Mouse (Mus musculus): ENCODE data around the gene Zfp760. TPM values are rescaled to one million over a fixed set of nuclear protein-coding genes. Genes with fewer than 3 reads are reported as not detected.

Zfp760 gene
- polyA plus RNA-seq, 1 experiment from 2014 or later, result 14.4 TPM

DNA sequence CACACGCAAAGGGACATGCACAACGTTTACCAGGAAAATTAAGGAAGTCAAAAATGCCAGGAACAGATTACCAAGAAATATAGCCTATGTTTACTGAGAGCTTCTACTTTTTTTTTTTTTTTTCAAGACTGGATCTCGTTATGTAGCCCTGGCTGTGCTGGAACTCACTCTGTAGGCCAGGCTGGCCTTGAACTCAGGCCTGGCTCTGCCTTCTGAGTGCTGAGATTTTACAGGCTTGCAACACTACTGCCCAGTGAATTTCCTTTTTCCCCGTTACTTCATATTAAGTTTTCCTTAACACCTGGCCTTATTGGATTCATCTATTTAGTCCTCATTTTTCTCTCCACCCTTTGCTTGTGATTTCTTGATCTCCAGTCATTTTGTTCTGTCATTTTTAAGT is 25.5 kb downstream of the Zfp760 start:
- Histone ChIP-seq H3K4me2 (peak overlapping the region; percentile 60), H3K36me3 (0 out of 2 replicates have a peak, but pooled peaks cover 5% of the 10 kb centered on the region), H3K9me3 (no peaks in the 10 kb centered on the region), H3K27ac (peak overlapping the region; percentile 82; the same call in 1 of the 2 replicates), H3K4me3 (peak overlapping the region; percentile 72), H3K4me1 (peaks cover 9% of the 10 kb centered on the region), H3K27me3 (no peaks in the 10 kb centered on the region), H3K9ac (peak overlapping the region; percentile 81; the same call in 1 of the 2 replicates)
- ATAC-seq (ENCODE audit: insufficient number of reproducible peaks, insufficient read depth, low FRiP score, low TSS enrichment, low read depth), result no peak
- 82% methylated on average over 4 of the region's 4 CpGs for WGBS

DNA sequence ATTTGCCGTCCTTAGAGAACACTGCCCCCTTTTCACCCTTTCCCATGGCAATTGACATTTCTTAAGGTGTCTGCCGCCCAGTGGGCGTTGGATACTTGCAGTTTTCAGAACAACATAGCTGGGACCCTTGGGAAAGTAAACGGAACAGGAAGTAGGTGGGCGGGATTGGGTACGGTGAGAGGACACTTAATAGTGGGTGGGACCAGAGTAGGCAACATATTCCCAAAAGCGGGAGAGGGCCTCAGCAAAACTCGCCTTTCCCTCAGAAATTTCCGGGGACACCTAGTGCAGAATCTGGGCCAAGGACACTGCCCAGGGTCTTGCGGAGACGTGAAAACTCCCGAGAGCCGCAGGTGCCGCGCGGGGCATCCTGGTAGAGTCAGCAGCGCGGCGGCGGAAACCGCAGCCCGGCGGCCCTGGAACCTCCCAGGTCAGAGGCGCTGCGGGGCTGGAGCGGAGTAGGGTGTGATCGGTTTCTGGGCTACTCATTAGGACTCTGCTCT is 26.0 kb downstream of the Zfp760 start:
- H3K4me2 ChIP-seq, result peak overlapping the region; percentile 60
- no peaks in the 10 kb centered on the region for H3K9me3 ChIP-seq
- H3K27me3 ChIP-seq, result no peaks in the 10 kb centered on the region
- under 1% methylated on average over 27 of the region's 27 CpGs for WGBS
- H3K36me3 ChIP-seq, result 0 out of 2 replicates have a peak, but pooled peaks cover 5% of the 10 kb centered on the region
- ATAC-seq (ENCODE audit: insufficient number of reproducible peaks, insufficient read depth, low FRiP score, low TSS enrichment, low read depth), result peak; percentile 89
- peak overlapping the region; percentile 81 for H3K9ac ChIP-seq
- peaks cover 9% of the 10 kb centered on the region for H3K4me1 ChIP-seq
- peak overlapping the region; percentile 72 for H3K4me3 ChIP-seq
- peak overlapping the region; percentile 82 for H3K27ac ChIP-seq

DNA sequence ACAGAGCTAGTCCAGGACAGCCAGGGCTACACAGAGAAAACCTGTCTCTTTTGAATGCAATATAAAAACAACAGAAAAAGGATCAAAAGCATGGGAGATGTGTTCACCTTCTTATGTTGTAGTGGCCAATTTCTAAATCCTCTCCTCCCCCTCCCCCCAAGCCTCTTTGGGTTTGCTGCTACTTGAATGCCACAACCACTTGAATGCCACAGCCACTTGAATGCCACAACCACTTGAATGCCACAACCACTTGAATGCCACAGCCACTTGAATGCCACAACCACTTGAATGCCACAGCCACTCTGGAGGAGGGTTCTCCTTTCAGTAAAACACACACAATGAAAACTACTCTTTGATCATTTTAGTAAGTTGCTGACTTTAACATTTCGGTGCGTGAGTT is 45.2 kb downstream of the Zfp760 start:
- Histone ChIP-seq H3K27ac (no peak overlapping the region), H3K4me3 (no peak overlapping the region), H3K36me3 (peaks cover 2% of the 10 kb centered on the region; the same call in 1 of the 2 replicates), H3K4me1 (peaks cover 3% of the 10 kb centered on the region; the same call in 1 of the 2 replicates), H3K9ac (no peak overlapping the region), H3K27me3 (peaks cover 13% of the 10 kb centered on the region), H3K4me2 (no peak overlapping the region), H3K9me3 (no peaks in the 10 kb centered on the region)
- no peak for ATAC-seq (ENCODE audit: insufficient number of reproducible peaks, insufficient read depth, low FRiP score, low TSS enrichment, low read depth)
- WGBS, result 76% methylated on average over 2 of the region's 2 CpGs

DNA sequence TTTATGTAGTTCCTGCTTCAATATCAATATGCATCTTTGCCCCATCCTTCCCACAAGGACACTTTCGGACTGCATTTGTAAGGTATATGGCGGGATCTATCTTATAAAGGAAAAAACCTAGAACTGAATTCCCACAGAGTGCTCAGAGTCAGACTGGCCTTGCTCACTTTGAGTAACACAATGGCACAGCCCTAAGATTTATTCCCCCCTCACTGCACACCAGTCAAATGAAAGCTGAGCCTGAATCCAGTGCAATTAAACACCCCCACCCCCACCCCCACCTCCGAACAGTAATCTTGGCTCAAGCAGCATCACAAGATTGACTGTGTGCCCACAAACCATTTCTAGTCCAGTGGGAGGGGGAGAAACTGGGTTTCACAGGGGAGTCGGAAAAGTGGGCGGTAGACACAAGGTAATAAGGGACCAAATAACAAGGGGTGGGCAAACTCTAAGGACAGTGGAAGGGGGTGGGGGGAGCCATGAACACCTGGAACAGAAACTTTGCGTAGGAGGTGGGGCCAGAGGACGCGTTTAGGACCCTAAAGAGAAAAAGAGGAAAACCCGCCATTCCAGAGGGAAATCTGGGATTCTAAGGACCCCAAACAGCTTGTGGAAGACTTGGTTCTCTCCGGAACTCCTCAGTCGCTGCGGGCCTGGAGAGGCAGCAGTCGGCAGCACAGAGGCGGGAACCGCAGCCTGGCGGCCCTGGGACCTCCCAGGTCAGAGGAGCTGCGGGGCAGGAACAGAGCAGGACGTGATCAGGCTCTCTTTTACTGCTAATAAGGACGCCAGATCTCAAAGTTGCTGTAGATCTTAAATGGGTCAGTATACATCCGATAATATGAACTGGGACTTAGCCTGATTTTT is 46.0 kb downstream of the Zfp760 start:
- no peak for ATAC-seq (ENCODE audit: insufficient number of reproducible peaks, insufficient read depth, low FRiP score, low TSS enrichment, low read depth)
- 10% methylated on average over 20 of the region's 20 CpGs for WGBS
- Histone ChIP-seq H3K27me3 (peaks cover 13% of the 10 kb centered on the region), H3K27ac (no peak overlapping the region), H3K4me1 (peaks cover 3% of the 10 kb centered on the region; the same call in 1 of the 2 replicates), H3K9ac (peak overlapping the region; percentile 61), H3K9me3 (no peaks in the 10 kb centered on the region), H3K4me2 (peak overlapping the region; percentile 64), H3K4me3 (peak overlapping the region; percentile 41), H3K36me3 (no peaks in the 10 kb centered on the region)

DNA sequence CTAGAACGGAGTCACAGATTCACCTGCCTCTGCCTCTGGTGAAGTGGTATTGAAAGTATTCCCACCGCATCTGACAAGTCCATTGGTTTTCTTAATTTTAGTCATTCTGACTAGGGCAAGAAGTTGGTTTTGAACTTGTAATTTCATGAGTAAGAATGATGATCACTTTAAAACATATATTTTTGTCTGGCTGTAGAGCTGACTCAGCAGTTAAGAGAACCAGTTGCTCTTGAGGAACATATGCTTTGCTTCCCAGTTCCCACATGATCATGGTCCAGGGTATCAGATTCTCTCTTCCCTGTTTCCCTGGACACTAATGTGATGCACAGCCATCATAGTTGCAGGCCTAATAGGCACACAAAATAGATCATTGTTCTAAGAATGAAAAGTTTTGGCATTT is 62.8 kb downstream of the Zfp760 start:
- Histone ChIP-seq H3K36me3 (no peaks in the 10 kb centered on the region), H3K27ac (no peak overlapping the region), H3K4me2 (no peak overlapping the region), H3K4me3 (no peak overlapping the region), H3K27me3 (no peaks in the 10 kb centered on the region), H3K9ac (no peak overlapping the region), H3K4me1 (no peaks in the 10 kb centered on the region), H3K9me3 (no peaks in the 10 kb centered on the region)
- WGBS, result 82% methylated on average over 2 of the region's 2 CpGs
- ATAC-seq (ENCODE audit: insufficient number of reproducible peaks, insufficient read depth, low FRiP score, low TSS enrichment, low read depth), result no peak

Other genes starting within 250 kb of the Zfp760 start
- gene Zfp53, start 218.7 kb upstream of the Zfp760 start, polyA plus RNA-seq (2015; fragmentation: Nextera tagmentation; extraction: Ambion mirVana), result 9.5 and 10.5 TPM in 2 replicates
- gene Zfp52, start 172.2 kb upstream of the Zfp760 start, polyA plus RNA-seq (2015; fragmentation: Nextera tagmentation; extraction: Ambion mirVana), result 4.3 and 5.0 TPM in 2 replicates
- gene Zfp948, start 140.7 kb upstream of the Zfp760 start, polyA plus RNA-seq (2015; fragmentation: Nextera tagmentation; extraction: Ambion mirVana), result 15.2 and 15.9 TPM in 2 replicates
- gene Zfp983, start 57.1 kb upstream of the Zfp760 start, polyA plus RNA-seq (2015; fragmentation: Nextera tagmentation; extraction: Ambion mirVana), result 6.1 and 7.2 TPM in 2 replicates
- 5.8 and 8.9 TPM in 2 replicates for gene Gm10226, start 15.9 kb upstream of the Zfp760 start, polyA plus RNA-seq (2015; fragmentation: Nextera tagmentation; extraction: Ambion mirVana)
- 7.0 and 8.5 TPM in 2 replicates for gene Zfp229, start 23.1 kb downstream of the Zfp760 start, polyA plus RNA-seq (2015; fragmentation: Nextera tagmentation; extraction: Ambion mirVana)
- gene Zfp820, start 138.0 kb downstream of the Zfp760 start, polyA plus RNA-seq (2015; fragmentation: Nextera tagmentation; extraction: Ambion mirVana), result 6.7 and 6.9 TPM in 2 replicates
- gene Zfp995, start 202.2 kb downstream of the Zfp760 start, polyA plus RNA-seq (2015; fragmentation: Nextera tagmentation; extraction: Ambion mirVana), result 8.0 and 8.8 TPM in 2 replicates

All from embryonic facial prominence, embryonic 13.5 days (tissue).